Comparison of ENCODE assay signal across 13 mouse cellular contexts in genomic region chr1:135735460-135735859, GRCm38 (mm10). TPM values are rescaled to one million over a fixed set of nuclear protein-coding genes. Genes with fewer than 3 reads are reported as not detected.
DNase-seq lines count a peak whose midpoint lies in the region; ATAC-seq lines count a peak whose summit lies in the region.
"Had no signal": no experiment of that assay in that cellular context is flagged by ENCODE, and none has a peak within 500 bp of the region (broad histone marks: within the 10 kb centered on the region; RNA-seq: fewer than 3 reads in every experiment).

No protein-coding gene starts in this region.

- H3K27ac ChIP-seq in hindbrain, embryonic 10.5 days = peak overlapping the region; percentile 81
- H3K27ac ChIP-seq in hindbrain, embryonic 14.5 days = no peak overlapping the region
- no peak overlapping the region for H3K27ac ChIP-seq in neural tube, embryonic 11.5 days (ENCODE audit: low read depth, low read length)
- peak overlapping the region; percentile 97 for H3K27ac ChIP-seq in embryonic facial prominence, embryonic 15.5 days (replicated peaks)
- H3K27ac ChIP-seq in stomach, embryonic 15.5 days = peak overlapping the region; percentile 98

- peaks cover 7% of the 10 kb centered on the region for H3K27me3 ChIP-seq in hindbrain, embryonic 10.5 days (ENCODE audit: insufficient read depth, poor library complexity, severe bottlenecking)
- H3K27me3 ChIP-seq in hindbrain, embryonic 14.5 days (ENCODE audit: control insufficient read depth, insufficient read depth, low read length) = no peaks in the 10 kb centered on the region
- no peaks in the 10 kb centered on the region for H3K27me3 ChIP-seq in neural tube, embryonic 11.5 days (ENCODE audit: control insufficient read depth, insufficient read depth, low read length)
- no peaks in the 10 kb centered on the region for H3K27me3 ChIP-seq in embryonic facial prominence, embryonic 15.5 days
- no peaks in the 10 kb centered on the region for H3K27me3 ChIP-seq in stomach, embryonic 15.5 days (replicated peaks)
- H3K27me3 ChIP-seq: megakaryocyte, embryonic 14.5 days had no signal

- no peak overlapping the region for H3K9ac ChIP-seq in hindbrain, embryonic 14.5 days
- peak overlapping the region; percentile 6; the same call in 1 of the 2 replicates for H3K9ac ChIP-seq in neural tube, embryonic 11.5 days (ENCODE audit: low read length)
- H3K9ac ChIP-seq in embryonic facial prominence, embryonic 15.5 days = no peak overlapping the region
- H3K9ac ChIP-seq in stomach, embryonic 15.5 days = no peak overlapping the region

- DNase-seq in hindbrain, embryonic 10.5 days (ENCODE audit: low spot score) = peak; percentile 69
- DNase-seq in hindbrain, embryonic 14.5 days (ENCODE audit: low spot score) = no peak
- DNase-seq in neural tube, embryonic 11.5 days (ENCODE audit: low spot score) = peak; percentile 20
- DNase-seq in neural tube, embryonic 10.5 days (ENCODE audit: extremely low spot score, low spot score) = no peak
- DNase-seq in layer of hippocampus, postnatal 25 days (ENCODE audit: extremely low spot score in 1 of 2, low spot score in 1 of 2) = no peak
- DNase-seq: cerebellum, adult 18-20 months; left cerebral cortex, postnatal 4 days; spleen, adult 18-20 months had no signal

- ATAC-seq in hindbrain, embryonic 14.5 days (ENCODE audit: low FRiP score) = no peak
- ATAC-seq in neural tube, embryonic 11.5 days (ENCODE audit: insufficient read depth, low FRiP score, low TSS enrichment) = no peak
- ATAC-seq in embryonic facial prominence, embryonic 15.5 days (ENCODE audit: insufficient number of reproducible peaks, low FRiP score, low TSS enrichment, low read depth) = no peak
- no peak for ATAC-seq in stomach, embryonic 15.5 days (ENCODE audit: insufficient read depth, low FRiP score, low read depth)

- H3K36me3 ChIP-seq in hindbrain, embryonic 10.5 days = no peaks in the 10 kb centered on the region
- no peaks in the 10 kb centered on the region for H3K36me3 ChIP-seq in hindbrain, embryonic 14.5 days (replicated peaks; ENCODE audit: control insufficient read depth, insufficient read depth)
- no peaks in the 10 kb centered on the region for H3K36me3 ChIP-seq in neural tube, embryonic 11.5 days (ENCODE audit: control insufficient read depth, insufficient read depth, low read length)
- no peaks in the 10 kb centered on the region for H3K36me3 ChIP-seq in embryonic facial prominence, embryonic 15.5 days
- H3K36me3 ChIP-seq in stomach, embryonic 15.5 days = no peaks in the 10 kb centered on the region
- H3K36me3 ChIP-seq: G1E had no signal

- WGBS in hindbrain, embryonic 10.5 days = 17% methylated on average over 6 of the region's 6 CpGs
- WGBS in hindbrain, embryonic 14.5 days = 33% methylated on average over 6 of the region's 6 CpGs
- WGBS in neural tube, embryonic 11.5 days = 34% methylated on average over 6 of the region's 6 CpGs
- 45% methylated on average over 6 of the region's 6 CpGs for WGBS in embryonic facial prominence, embryonic 15.5 days
- WGBS in stomach, embryonic 15.5 days = 42% methylated on average over 6 of the region's 6 CpGs

- H3K4me2 ChIP-seq in hindbrain, embryonic 14.5 days (replicated peaks) = no peak overlapping the region
- no peak overlapping the region for H3K4me2 ChIP-seq in neural tube, embryonic 11.5 days (ENCODE audit: low read depth)
- H3K4me2 ChIP-seq in embryonic facial prominence, embryonic 15.5 days (replicated peaks) = no peak overlapping the region
- peak overlapping the region; percentile 17 for H3K4me2 ChIP-seq in stomach, embryonic 15.5 days

- H3K4me3 ChIP-seq in hindbrain, embryonic 10.5 days = no peak overlapping the region
- no peak overlapping the region for H3K4me3 ChIP-seq in hindbrain, embryonic 14.5 days (replicated peaks; ENCODE audit: low read length)
- no peak overlapping the region for H3K4me3 ChIP-seq in neural tube, embryonic 11.5 days (ENCODE audit: low read depth, low read length)
- no peak overlapping the region for H3K4me3 ChIP-seq in embryonic facial prominence, embryonic 15.5 days (replicated peaks)
- no peak overlapping the region for H3K4me3 ChIP-seq in stomach, embryonic 15.5 days (replicated peaks)
- H3K4me3 ChIP-seq: megakaryocyte, embryonic 14.5 days had no signal

- H3K9me3 ChIP-seq in hindbrain, embryonic 10.5 days = no peaks in the 10 kb centered on the region
- H3K9me3 ChIP-seq in hindbrain, embryonic 14.5 days (ENCODE audit: control insufficient read depth, low read length) = no peaks in the 10 kb centered on the region
- no peaks in the 10 kb centered on the region for H3K9me3 ChIP-seq in neural tube, embryonic 11.5 days (ENCODE audit: control insufficient read depth, low read length)
- H3K9me3 ChIP-seq in embryonic facial prominence, embryonic 15.5 days (replicated peaks) = no peaks in the 10 kb centered on the region
- no peaks in the 10 kb centered on the region for H3K9me3 ChIP-seq in stomach, embryonic 15.5 days
- H3K9me3 ChIP-seq: G1E had no signal

- peaks cover 71% of the 10 kb centered on the region for H3K4me1 ChIP-seq in hindbrain, embryonic 10.5 days (replicated peaks)
- peaks cover 28% of the 10 kb centered on the region for H3K4me1 ChIP-seq in hindbrain, embryonic 14.5 days (replicated peaks; ENCODE audit: control insufficient read depth, insufficient read depth, low read length)
- H3K4me1 ChIP-seq in neural tube, embryonic 11.5 days (ENCODE audit: control insufficient read depth, insufficient read depth, low read length) = peaks cover 15% of the 10 kb centered on the region
- H3K4me1 ChIP-seq in embryonic facial prominence, embryonic 15.5 days = peaks cover 76% of the 10 kb centered on the region
- peaks cover 72% of the 10 kb centered on the region for H3K4me1 ChIP-seq in stomach, embryonic 15.5 days

RNA-seq across cellular contexts. Expression of gene Csrp1, which starts 15.6 kb away (rescaled TPM):
- polyA plus RNA-seq in hindbrain, embryonic 10.5 days (2016; fragmentation: Nextera tagmentation; extraction: Ambion mirVana) = 51.0 and 56.2 TPM in 2 replicates
- polyA plus RNA-seq in hindbrain, embryonic 14.5 days (2014; fragmentation: Nextera tagmentation; extraction: Ambion mirVana) = 21.7 and 22.1 TPM in 2 replicates
- 47.5 and 51.1 TPM in 2 replicates for polyA plus RNA-seq in neural tube, embryonic 11.5 days (2014; fragmentation: Nextera tagmentation; extraction: Ambion mirVana)
- polyA plus RNA-seq in embryonic facial prominence, embryonic 15.5 days (2015; fragmentation: Nextera tagmentation; extraction: Ambion mirVana) = 118 and 128 TPM in 2 replicates
- 225 and 236 TPM in 2 replicates for polyA plus RNA-seq in stomach, embryonic 15.5 days (2015; fragmentation: Nextera tagmentation; extraction: Ambion mirVana)
- 100 to 1,000 TPM; 197 to 219 TPM for total RNA-seq in layer of hippocampus, postnatal 25 days (2021)

RNA-seq across cellular contexts. Expression of gene Phlda3, which starts 30.5 kb away (rescaled TPM):
- polyA plus RNA-seq in hindbrain, embryonic 10.5 days (2016; fragmentation: Nextera tagmentation; extraction: Ambion mirVana) = 19.3 and 21.7 TPM in 2 replicates
- polyA plus RNA-seq in hindbrain, embryonic 14.5 days (2014; fragmentation: Nextera tagmentation; extraction: Ambion mirVana) = 38.5 and 38.7 TPM in 2 replicates
- 22.6 and 24.3 TPM in 2 replicates for polyA plus RNA-seq in neural tube, embryonic 11.5 days (2014; fragmentation: Nextera tagmentation; extraction: Ambion mirVana)
- polyA plus RNA-seq in embryonic facial prominence, embryonic 15.5 days (2015; fragmentation: Nextera tagmentation; extraction: Ambion mirVana) = 113 and 119 TPM in 2 replicates
- 79.8 and 95.3 TPM in 2 replicates for polyA plus RNA-seq in stomach, embryonic 15.5 days (2015; fragmentation: Nextera tagmentation; extraction: Ambion mirVana)
- 10 to 100 TPM; 17.2 to 22.7 TPM for total RNA-seq in layer of hippocampus, postnatal 25 days (2021)

RNA-seq across cellular contexts. Expression of gene Tnni1, which starts 43.8 kb away (rescaled TPM):
- 0.85 and 3.2 TPM in 2 replicates for polyA plus RNA-seq in hindbrain, embryonic 10.5 days (2016; fragmentation: Nextera tagmentation; extraction: Ambion mirVana)
- polyA plus RNA-seq in hindbrain, embryonic 14.5 days (2014; fragmentation: Nextera tagmentation; extraction: Ambion mirVana) = 0.47 and 1.7 TPM in 2 replicates
- 57.6 and 70.7 TPM in 2 replicates for polyA plus RNA-seq in neural tube, embryonic 11.5 days (2014; fragmentation: Nextera tagmentation; extraction: Ambion mirVana)
- 297 and 410 TPM in 2 replicates for polyA plus RNA-seq in embryonic facial prominence, embryonic 15.5 days (2015; fragmentation: Nextera tagmentation; extraction: Ambion mirVana)
- polyA plus RNA-seq in stomach, embryonic 15.5 days (2015; fragmentation: Nextera tagmentation; extraction: Ambion mirVana) = 8.8 and 15.3 TPM in 2 replicates
- 1 to 10 TPM; 4.1 to 5.9 TPM for total RNA-seq in layer of hippocampus, postnatal 25 days (2021)
- total RNA-seq: left cerebral cortex, postnatal 4 days; neutrophil, adult 5-6 weeks had no signal

Comparison
In these comparisons a context has a peak if more than half of its experiments do, and no peak if none do; other contexts are left out.
1. DNase-seq: peak in hindbrain, embryonic 10.5 days (single experiment) and neural tube, embryonic 11.5 days (single experiment); none in hindbrain, embryonic 14.5 days (single experiment), neural tube, embryonic 10.5 days (single experiment) and layer of hippocampus, postnatal 25 days (0 of 2).
2. H3K27ac ChIP-seq: peak in hindbrain, embryonic 10.5 days (single experiment), embryonic facial prominence, embryonic 15.5 days (single experiment) and stomach, embryonic 15.5 days (single experiment); none in hindbrain, embryonic 14.5 days (single experiment) and neural tube, embryonic 11.5 days (single experiment).